Mouse (Mus musculus) G1E-ER4 (cell line): ENCODE data around the gene Lrig1. TPM values are rescaled to one million over a fixed set of nuclear protein-coding genes. Genes with fewer than 3 reads are reported as not detected.

Source experiments
- GATA1 ChIP-seq: IDR thresholded peaks from one replicate; pipeline ENCODE4 v1.8.0; 2012; ENCODE audit warnings: low read length, inconsistent platforms
- polyA plus RNA-seq: library from polyadenylated mRNA; stranded (reverse); fragments of >175 nt; gene quantifications from 2 replicates; pipeline ENCODE4 v1.2.3, GENCODE M21; 2012

Lrig1 gene
- polyA plus RNA-seq, 1 experiment: 3.7 TPM

DNA sequence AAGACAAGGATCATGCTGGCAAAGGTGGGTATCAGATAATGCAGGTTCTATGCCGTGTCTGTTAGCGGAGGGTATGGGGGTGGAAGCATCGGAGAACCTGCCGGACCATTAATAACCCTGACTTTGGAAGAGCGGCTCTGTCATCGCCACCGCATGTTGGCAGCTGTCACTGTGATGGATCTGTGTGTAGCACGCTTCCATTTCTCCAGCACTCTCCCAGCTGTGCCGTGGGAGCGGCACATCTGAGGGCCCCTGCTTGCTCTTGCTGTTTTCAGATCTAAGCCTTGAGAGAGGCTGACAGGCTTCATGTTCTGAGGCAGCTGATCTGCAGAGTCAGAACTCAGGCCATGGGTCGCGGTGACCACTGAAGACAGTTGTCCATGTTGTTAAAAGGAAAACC, 101.5 kb downstream of the Lrig1 start:
- no peak for TF ChIP-seq GATA1

DNA sequence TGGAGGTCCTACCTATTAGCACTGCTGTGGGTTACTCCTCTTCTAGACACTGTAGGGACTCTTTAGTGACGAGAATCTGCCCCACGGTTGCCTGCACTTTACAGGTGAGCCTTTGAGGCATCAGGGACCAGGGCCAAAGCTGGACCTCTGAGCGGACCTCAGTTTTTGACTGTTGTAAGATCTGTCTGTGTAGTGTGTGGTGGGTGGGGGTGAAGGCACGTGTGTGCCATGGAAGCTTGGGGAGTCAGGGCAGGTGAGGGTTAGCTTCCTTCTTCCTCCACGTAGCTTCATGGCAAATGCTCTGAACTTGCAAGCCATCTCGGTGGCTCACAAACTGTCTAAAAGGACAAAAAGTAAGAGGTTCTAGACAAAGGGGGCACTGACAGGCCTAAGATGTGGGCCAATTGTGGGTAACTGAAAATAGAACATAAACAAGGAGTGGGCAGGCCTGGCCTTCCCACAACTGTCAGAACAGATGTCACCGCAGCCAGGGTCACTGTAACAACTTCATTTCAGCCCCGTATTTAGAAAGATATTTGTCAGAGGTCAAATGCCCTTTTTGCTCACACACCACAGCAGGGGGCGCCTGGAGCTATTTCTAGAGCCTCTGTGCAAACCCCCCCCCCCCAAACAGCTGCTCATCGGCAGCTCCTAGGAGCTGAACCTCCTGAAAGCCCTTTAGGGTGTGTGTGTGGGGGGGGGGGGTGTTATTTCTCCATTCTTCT, 103.0 kb downstream of the Lrig1 start:
- no peak for TF ChIP-seq GATA1

DNA sequence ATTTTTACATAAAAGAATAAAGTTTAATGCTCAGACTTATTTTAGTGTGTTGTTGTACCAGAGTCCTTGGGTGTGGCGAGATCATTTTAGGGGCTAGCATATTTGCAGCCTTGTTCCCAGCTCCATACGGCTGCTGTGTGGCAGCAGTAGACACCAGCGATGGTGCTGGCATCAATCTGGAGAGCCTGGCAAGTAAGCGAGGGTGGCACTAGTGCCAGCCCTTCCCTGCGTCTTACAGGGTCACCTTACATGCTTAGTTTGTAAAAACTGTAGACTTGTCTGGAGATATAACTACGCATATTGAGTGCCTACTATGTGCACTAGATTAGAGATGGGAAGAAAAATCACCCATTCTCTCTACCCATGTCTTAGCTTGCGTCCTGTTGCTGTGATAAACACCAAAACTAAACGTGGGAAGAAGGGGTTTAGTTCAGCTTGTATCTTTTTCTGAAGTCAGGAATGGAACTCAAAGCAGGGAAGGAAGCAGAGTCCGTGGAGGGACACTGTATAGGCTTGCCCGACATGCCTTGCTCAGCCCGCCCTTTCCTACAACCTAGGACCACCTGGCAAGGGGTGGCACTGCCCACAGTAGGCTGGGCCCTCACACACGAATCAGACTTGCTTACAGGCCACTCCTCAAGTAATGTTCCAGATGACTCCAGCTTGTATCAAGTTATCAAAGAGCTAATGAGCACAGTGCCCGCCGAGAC, 103.8 kb downstream of the Lrig1 start:
- no peak for TF ChIP-seq GATA1

DNA sequence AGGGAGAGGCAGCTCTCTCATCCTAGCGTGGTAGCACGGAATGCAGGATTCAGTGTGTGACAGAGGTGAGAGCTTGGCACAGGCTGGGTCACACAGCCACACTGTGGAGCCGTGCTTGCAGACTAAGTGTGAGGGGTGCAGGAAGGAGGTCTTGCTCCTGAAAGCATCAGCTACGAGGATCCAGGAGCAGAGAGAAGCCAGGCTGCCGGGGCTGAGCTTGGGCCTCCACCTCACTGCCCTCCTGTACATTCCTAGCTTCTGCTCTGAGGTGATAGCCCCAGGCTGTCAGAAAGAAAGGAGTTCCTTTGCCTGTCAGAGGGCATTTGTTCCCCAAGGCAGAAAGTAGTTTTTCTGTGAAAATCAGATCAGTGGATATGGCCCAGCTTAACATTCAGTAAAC, 104.8 kb downstream of the Lrig1 start:
- no peak for TF ChIP-seq GATA1

DNA sequence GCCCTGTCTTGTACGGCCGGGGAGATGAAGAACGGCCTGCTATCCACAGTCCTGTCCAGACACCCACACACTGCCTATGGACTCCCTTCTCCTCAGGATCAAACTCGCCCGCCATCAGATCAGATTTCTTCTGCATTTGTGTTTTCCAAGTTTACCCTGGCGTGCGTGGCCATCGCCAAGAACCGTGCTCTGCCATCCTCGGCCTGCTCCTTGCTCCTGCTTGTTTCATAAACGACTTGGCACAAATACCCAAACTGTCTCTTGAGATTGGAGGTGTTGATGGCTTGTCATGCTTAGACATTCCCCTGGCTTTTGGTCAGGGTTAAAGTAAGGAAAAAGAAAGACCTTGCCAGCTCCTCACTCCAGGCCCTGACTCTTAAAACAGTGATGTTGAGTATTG, 105.2 kb downstream of the Lrig1 start:
- no peak for TF ChIP-seq GATA1

DNA sequence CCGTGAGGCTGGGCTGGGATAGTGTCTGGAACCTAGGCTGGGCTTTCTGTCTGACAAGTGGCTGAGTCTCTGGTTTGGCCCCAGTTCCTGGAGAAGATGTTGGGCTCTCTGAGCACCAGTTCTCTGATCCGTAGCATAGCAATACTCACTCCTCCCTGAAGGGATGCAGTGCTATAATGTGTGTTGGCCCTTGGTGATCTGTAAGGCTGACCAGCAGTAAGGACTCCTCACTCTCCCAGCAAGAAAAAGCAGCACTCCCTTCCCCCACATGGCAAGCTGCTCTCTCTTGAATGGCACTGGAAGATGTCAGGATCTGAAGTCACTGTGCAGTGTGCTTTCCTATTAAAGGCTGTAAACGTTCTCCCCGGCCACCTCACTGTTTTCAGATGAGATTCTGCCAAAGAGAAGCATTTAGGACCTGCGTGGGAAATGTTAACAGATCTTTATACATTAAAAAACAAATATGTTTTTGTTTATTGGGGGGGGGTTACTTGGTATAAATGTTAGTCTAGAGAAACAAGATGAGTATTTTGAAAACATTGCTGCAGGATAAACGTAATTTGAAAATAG, 105.8 kb downstream of the Lrig1 start:
- TF ChIP-seq GATA1: no peak

DNA sequence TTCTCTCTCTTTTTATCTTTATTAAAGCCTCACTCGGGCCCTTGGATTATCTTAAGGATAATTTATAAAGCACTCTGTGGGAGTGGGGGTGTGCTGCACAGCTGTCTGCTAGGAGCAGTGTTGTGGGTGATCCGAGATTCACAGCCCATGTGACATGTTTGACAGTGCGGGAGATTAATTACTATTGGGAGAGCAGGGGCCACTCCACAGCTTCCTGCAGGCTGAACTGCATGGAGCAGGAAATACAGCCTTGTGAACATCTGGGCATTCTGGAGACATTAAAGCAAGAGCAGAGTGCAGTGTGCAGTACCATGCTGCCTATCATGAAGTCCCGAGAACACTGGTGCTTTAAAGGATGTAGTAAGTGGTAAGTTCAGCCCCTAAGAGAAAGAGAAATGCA, 107.2 kb downstream of the Lrig1 start:
- TF ChIP-seq GATA1: no peak

DNA sequence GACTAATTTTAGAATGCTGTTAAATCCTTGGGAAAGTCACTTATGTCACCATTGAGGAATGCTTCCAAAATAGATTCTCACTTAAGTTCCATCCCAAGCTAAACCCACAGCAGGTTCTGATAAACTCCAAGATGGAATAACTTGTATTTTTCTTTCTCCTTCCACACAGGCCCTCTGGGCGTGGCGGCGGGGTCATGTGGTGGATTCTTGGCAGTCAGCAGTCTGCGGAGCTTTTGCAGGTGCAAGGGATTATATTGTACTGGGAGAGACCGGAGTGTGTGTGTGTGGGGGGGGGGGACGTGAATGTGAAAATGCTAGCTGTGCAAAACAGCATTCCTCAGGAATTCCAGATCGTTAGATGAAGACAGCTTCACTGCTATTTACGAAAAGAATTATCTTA, 107.7 kb downstream of the Lrig1 start:
- no peak for TF ChIP-seq GATA1

DNA sequence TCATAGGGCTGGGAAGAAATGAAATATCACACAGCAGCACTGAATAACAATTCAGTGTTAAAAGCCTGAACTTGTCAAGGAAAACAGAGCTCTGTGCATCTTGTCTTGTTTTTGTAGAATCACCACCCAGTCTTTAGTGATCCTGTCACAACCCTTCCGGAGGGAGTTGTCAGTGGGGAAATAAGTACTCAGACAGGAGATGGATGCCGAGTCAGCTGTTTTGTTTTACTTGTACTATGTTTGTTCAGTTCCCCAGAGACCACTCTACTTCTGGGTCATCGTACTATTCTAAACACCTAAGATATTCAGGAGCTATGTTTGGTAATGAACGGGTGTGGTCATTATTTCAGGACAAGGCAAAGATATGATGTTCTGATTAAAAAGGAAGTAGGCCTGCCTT, 111.6 kb downstream of the Lrig1 start:
- TF ChIP-seq GATA1: no peak

DNA sequence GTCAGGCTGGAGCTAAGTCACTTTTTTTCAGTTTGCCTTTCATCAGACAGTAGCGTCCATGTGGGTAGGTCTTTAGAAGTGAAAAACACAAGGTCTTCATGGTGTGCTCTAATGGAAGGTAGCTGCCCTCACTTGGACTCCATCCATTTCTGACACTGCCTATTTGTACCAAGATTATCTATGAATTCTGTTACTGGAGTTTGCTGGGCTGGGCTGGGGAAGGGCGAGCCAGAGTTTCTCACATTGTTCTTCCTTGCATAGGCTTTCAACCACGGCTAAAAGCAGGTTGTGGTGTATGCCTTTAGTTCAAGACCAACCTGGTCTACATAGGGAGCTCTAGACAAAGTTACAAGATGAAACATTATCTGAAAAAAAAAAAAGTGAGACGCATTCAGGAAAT, 115.0 kb downstream of the Lrig1 start:
- no peak for TF ChIP-seq GATA1

DNA sequence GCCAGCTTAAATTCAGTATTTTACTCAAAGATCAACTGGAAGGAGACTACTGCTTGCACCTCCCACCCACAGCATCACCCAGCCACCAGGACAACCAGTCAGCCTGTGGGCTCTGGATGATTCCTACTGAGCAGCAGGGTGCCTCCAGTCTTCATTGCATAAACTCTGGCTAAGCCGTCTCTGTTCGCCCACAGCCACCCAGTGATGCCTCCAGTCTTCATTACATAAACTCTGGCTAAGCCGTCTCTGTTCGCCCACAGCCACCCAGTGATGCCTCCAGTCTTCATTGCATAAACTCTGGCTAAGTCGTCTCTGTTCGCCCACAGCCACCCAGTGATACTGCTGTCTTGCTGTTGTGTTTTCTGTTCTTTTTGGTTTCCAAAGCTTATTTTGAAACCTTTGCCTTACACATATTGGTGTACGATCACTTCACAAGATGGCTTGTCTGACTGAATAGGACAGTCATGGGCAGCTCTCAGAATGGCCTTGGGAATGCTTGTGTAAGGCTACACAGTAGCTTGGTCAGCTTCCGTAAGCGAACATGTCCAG, 115.7 kb downstream of the Lrig1 start:
- no peak for TF ChIP-seq GATA1

DNA sequence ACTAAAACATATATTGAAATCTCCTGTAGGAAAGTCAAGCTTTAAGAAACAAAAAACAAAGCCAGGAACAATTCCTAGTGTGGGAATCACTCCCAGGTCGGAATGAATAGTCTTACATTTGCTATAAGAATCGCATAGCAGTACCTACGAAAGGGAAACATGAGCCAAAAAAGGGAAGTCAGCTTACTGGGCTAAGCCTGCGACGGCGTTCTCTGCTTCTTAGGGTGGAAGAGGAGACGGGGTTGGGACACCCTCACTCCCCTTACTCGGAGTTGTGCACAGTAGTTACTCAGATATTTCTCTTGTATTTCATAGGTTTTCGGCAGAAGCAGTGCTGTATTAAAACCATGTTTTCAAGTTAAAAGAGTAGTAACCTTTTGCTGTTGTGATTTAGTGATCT, 117.9 kb downstream of the Lrig1 start:
- no peak for TF ChIP-seq GATA1

DNA sequence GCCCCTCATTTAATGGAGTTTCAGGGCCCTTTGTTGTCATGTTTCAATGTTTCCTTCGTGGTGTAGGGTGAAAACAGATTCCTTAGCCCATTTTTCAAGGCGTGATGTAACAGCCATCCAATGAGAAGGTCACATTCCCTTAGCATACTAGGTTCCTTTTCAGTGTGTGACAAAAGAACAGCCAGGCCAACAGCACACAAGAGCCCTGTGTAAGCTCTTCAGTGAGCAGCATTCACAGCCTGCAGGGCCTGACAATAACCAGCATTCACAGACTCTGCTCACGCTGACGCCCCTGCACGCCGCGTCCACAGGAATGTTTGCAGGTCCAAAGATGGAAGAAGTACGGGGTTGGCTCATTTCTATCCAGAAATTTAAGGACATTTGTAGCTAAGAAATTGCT, 122.0 kb downstream of the Lrig1 start:
- no peak for TF ChIP-seq GATA1

DNA sequence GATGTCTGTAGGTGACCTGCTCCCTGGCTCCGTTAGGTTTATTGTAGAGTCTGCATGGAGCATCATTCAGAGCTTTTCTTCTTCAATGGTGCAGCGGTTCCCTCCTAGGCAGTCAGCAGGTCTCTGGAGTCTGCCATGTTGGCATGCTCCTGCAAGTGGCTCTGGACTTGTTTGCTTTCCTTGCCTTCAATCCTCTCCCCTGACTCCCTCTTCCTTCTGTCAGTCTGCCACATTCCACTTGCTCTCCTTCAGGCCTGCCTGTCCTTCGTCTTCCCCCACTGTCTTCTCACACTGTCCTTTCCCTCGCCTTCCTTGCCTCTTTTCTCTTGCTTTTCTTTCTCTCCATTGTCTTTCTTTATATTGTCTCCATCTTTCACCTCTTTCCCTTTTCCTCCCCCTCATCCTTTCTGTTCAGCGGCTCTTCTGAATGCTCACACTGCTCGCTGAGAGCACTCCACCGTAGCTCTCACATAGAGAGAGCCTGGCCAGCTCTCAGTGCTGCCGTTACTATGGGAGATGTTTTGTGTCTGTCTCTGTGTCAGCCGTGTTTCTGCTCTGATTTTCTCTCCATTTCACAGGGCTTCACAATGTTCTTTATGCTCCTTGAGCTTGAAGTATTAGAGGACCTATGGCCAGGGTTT, 124.3 kb downstream of the Lrig1 start:
- TF ChIP-seq GATA1: no peak

DNA sequence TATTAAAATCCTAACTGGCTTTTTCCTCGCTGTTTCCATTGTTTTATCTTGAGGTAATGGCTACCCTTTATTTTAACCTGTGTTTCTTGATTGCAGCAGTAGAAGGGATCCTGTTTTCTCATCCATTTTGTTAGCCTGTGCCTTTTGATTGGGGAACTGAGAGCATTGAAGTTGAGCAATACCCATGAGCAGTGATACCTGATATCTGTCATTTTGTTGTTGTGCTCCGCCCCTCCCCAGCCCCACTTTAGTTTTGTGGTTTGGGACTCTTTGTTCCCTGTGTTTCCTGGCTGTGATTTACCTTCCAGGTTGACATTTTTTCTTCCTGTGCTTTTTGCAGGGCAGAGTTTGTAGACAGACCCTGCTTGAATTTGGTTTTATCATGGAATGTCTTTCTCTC, 131.9 kb downstream of the Lrig1 start:
- TF ChIP-seq GATA1: no peak

DNA sequence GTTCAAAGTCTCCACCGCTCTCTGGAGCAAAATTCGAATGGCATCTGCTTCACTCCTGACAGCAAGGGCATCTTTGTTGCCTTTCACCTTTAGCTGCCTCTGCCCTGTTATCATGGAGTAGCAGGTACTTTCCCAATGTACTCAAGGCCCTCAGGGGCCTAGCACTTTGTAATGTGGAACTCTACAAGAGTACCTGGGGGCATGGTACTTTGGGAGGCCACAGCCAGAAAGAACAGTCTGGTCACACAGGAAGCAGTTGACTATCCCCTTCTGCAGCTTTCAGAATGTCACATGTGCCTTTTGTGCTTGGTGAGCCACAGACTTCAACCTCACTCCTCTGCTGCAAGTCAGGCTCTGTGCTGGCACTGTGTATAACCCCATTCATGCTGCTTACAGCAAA, 134.2 kb downstream of the Lrig1 start:
- TF ChIP-seq GATA1: no peak
